Mouse (Mus musculus) v-Abl transformed pro-B cells (cell line): Measurements from ENCODE around the gene Rab11a.
"Not testable (repeated sequence)": the region's sequence is repeated elsewhere in the genome, so short reads cannot be mapped to it uniquely, and the experiment has no call there.

Source experiments
- in situ Hi-C, 2 experiments: fragments of 400-800 bp; cut with MboI; formaldehyde crosslinking; loops; one replicate each; pipeline ENCODE4 v1.15.1; 2025; ENCODE audit not compliant: unreplicated experiment in 2 of 2

Gene Rab11a

GRCm38 (mm10) chr9:64700451-64701311 is 36.9 kb downstream of the Rab11a start:
- in situ Hi-C loops = no loop called here

GRCm38 (mm10) chr9:64698586-64698985 is 39.0 kb downstream of the Rab11a start:
- in situ Hi-C loops = no loop called here

GRCm38 (mm10) chr9:64697677-64698076 is 39.9 kb downstream of the Rab11a start:
- in situ Hi-C loops = no loop called here

GRCm38 (mm10) chr9:64697006-64697405 is 40.6 kb downstream of the Rab11a start:
- in situ Hi-C loops = no loop called here

- in situ Hi-C loops = no loop called here
Observed at GRCm38 (mm10) chr9:64696404-64696803, 41.2 kb downstream of the Rab11a start.

- in situ Hi-C loops = no loop called here
Observed at GRCm38 (mm10) chr9:64695266-64695665, 42.3 kb downstream of the Rab11a start.

- in situ Hi-C loops = no loop called here
Observed at GRCm38 (mm10) chr9:64693094-64693493, 44.5 kb downstream of the Rab11a start.

- in situ Hi-C loops = no loop called here
Observed at GRCm38 (mm10) chr9:64691176-64691575, 46.4 kb downstream of the Rab11a start.

GRCm38 (mm10) chr9:64690771-64691170 is 46.8 kb downstream of the Rab11a start:
- in situ Hi-C loops = no loop called here

- in situ Hi-C loops = no loop called here
Observed at GRCm38 (mm10) chr9:64688015-64688394, 49.6 kb downstream of the Rab11a start.

GRCm38 (mm10) chr9:64687122-64688014 is 50.2 kb downstream of the Rab11a start:
- in situ Hi-C loops = no loop called here

GRCm38 (mm10) chr9:64671341-64672319 is 65.9 kb downstream of the Rab11a start:
- in situ Hi-C loops = not testable (repeated sequence)

- in situ Hi-C loops = no loop called here
Observed at GRCm38 (mm10) chr9:64668001-64668400, 69.6 kb downstream of the Rab11a start.

- in situ Hi-C loops = no loop called here
Observed at GRCm38 (mm10) chr9:64667513-64667912, 70.0 kb downstream of the Rab11a start.

GRCm38 (mm10) chr9:64666549-64666948 is 71.0 kb downstream of the Rab11a start:
- in situ Hi-C loops = no loop called here
